Mouse (Mus musculus) adrenal gland, adult 18-20 months (tissue): ENCODE measurements at regions not wholly inside any gene's neighbourhood (a gene's known extent, or its start where the extent isn't known, plus 50 kb on each side); places are given as distances from the start of the nearest gene placed in this dataset.

ENCODE experiments used
- DNase-seq, 2 experiments: peaks; one replicate each; pipeline ENCODE4 v3.0.0; 2021 to 2022; ENCODE audit warnings: low spot score in 2 of 2

GRCm38 (mm10) chr13:43724161-43724560 lies 60.4 kb upstream of the Cd83 start:
- DNase-seq, result no peak

DNA sequence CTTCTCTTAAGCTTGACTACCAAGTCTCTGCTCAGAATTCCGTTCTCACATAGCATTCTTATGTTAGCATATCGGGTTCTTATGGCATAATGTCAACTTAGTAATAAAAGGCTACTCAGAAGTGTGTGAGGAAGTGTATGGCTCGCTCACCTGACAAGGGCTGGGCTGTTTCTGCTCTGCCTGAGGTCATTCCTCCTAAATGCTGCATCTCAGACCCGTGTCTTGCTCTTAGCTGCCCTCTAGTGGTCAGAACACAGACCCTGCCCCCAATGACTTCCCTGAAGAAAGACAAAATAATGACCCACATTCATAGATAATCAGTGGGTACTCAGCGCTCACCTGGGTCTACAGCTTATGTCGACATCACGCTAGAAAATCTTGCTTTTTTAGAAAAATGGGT lies 58.9 kb upstream of the Cd83 start:
- DNase-seq, result peak; percentile 49 to 59

- no peak for DNase-seq
Observed at GRCm38 (mm10) chr13:43726895-43727341, 57.7 kb upstream of the Cd83 start.

DNA sequence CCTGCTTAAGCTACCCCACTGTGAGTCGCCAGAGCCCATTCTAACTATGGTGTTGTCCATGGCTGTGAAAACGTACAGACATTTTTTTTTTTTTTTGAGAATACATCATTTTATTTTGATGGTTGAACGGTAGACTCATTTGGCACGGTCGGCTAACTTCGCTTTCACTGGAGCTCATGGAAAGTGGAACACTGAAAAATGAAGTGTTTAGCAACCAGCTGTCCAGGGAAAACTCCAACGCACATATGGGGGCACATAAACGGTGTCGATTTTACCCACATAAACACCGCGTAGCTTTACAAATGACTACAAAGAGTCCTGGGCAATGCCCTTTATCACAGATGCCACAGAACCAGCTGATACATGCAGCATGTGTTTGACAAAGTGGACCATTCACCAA lies 55.0 kb upstream of the Cd83 start:
- DNase-seq, result no peak

DNA sequence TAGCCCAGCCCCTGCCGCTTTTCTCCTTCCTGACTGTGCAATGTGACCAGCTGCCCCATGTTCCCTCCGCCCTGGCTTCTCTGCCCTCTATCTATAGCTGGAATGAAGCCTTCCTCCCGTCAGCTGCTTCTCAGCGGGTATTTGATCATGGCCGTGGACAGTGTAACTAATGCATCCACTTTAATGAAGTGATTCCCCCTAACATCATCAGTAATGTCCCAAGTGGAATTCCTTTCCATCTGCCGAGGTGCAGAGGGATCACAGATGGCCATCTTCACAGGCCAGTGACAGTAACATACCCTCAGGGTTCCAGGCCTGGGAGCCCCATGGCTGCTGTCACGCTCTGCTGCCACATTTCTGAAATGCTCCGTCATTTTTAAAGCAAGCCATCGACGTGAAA lies 51.5 kb upstream of the Cd83 start:
- DNase-seq, result no peak

DNA sequence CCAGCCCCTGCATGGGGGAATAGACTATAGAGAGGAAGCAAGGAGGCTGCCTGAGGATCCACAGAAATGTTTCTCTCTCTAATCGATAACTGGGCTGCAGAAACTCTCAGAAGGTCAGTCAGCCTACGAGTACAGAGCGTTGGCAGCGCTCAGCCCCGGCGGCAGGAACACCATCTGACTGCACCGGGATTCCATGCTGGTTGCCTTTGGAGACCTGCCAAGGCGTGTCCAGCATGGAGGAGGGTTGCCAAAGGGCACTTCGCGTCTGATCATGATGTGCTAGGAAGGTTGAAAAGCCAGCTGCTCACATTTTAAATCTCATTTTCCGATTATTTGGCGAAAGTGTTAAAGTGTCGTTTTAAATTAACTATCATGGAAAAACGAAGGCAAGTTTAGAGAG lies 49.9 kb upstream of the Cd83 start:
- DNase-seq, result peak; percentile 40 to 51
